Mouse (Mus musculus) thymus, postnatal 0 days (tissue): ENCODE results near the gene Pxn. TPM values are rescaled to one million over a fixed set of nuclear protein-coding genes. Genes with fewer than 3 reads are reported as not detected.
"Not testable (repeated sequence)": the region's sequence is repeated elsewhere in the genome, so short reads cannot be mapped to it uniquely, and the experiment has no call there.

ENCODE experiments used
- DNase-seq: peaks from one replicate; pipeline ENCODE4 v3.0.0-alpha.2; 2015; ENCODE audit warnings: low spot score
- polyA plus RNA-seq: library from polyadenylated mRNA; unstranded; fragments of >200 nt; fragmentation: Nextera tagmentation; extraction: Ambion mirVana; gene quantifications from 2 replicates; pipeline ENCODE4 v1.2.1, GENCODE M21; 2015

Pxn gene
- polyA plus RNA-seq, 1 experiment from 2014 or later: 40.2 TPM

DNA sequence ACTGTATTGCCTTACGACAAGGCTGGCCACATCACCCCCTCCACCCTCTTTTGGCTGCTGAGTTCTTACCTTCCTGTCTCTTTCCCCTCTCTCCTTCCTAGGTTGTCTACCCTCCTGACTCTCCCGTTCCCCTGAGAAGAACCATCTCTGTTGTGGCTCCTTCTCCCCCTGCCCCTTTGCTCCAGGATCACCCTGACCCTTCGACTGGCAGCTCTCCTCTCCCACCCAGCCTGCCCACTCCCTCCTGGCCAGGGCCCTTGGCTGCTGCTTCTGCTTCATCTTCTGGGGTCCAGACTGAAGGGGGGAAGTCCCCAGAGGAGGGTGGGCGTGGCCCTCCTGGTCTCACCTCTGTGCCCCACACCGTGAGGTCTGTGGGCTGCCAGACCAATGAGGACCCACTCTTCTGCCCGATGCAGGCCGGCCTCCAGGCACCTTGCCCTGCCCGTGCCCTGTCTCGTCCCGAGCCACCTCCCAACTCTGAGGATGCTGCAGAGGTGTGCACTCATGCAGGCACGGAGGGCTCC is 44.1 kb downstream of the Pxn start:
- no peak for DNase-seq

DNA sequence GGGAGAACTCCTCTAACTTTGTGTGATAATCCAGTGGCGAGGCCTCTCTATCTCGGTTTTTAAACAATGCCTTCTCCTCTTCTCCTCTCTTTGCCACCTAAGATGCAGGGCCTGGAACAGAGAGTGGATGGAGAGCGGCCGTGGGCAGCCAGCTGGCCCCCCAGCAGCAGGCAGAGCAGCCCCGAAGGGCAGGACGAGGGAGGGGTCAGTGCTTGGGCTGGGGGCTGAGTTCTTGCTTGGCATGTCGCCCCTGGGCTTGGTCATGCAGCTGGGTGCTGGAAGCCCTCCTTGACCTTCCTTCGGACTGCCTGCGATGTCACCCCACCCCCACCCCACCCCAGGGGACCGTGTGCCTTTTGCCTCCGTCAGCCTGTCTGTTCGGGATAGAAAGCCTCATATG is 44.9 kb downstream of the Pxn start:
- DNase-seq: no peak

DNA sequence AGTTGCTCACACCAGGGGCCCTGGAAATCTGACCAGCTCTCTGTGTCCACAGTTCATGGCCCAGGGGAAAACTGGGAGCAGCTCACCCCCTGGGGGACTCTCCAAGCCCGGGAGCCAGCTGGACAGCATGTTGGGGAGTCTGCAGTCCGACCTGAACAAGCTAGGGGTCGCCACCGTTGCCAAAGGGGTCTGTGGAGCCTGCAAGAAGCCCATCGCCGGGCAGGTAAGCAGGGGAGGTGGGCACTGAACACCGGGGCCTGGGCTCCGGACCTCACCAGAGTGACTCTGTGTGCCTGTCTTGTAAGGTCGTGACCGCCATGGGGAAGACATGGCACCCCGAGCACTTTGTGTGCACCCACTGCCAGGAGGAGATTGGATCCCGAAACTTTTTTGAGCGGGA is 45.3 kb downstream of the Pxn start:
- no peak for DNase-seq

DNA sequence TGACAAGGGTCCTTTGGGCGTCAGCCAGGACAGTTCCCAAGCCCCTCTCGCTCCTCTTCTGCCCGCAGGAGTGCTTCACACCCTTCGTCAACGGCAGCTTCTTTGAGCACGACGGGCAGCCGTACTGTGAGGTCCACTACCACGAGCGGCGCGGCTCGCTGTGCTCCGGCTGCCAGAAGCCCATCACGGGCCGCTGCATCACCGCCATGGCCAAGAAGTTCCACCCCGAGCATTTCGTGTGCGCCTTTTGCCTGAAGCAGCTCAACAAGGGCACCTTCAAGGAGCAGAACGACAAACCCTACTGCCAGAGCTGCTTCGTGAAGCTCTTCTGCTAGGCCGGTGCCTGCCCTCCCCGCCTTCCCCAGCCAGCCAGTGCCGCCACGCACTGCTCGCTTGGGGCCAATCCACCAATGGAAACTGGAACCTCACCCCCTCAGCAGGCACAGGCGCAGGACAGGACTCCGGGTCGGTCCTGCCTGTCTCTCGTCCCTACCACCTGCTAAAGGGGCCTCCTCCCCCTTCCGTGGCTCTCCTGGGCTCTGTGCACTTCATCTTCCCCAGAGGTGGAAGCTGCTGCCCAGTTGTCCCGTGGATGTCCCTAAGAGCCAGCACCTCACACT is 47.4 kb downstream of the Pxn start:
- DNase-seq: no peak

DNA sequence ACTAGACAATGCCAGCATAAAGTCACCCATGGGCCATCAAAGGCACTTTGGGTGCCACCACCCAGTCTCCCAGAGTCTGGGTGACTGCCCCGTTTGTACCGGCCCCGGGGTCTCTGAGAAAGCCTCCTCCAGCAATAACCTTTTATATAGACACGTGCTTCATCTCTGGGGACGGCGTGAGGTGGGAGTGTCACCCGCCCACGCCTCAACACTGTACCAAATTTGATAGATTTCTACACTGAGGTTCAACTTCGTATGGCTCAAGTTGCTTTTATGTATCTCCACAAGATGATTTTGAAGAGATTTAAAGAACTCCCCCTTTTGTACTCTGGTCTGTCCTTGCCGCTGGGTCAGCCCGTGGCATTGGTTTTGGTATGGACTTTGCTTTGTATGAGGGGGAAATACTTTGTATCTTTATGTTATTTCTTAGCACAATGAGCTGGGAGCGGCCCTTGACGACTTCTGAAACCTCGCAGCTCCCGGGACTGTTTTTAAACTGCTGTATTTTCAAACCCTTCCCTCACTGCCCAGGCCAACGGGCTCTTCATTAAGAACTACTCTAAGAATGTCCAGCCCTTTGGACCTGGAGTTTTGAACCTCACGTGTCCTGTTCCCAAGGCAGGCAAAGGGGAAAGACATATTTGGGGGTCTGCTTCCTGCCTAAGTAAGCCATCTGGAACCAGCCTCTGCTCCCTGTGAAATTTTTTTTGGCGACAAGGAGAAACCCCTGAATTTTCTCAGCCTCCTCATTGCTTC is 48.2 kb downstream of the Pxn start:
- no peak for DNase-seq

DNA sequence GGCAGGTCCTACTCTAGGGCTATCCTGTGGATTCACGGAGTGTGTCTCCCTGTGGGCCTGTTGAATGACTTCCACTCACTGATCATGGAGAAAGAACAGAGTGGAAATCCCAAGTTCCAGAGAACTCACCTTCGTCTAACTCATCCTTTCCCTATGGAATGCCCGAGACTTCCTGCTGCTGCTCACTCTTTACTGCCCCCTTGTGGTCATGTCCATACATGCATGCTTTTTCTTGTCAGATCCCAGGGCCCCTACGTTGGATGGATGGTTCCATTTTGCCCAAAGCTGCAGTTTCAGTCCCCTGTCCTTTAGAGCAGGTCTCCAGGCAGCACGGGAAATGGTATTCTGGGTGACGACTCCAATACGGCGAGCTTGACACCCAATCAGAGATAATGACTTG is 49.7 kb downstream of the Pxn start:
- DNase-seq: peak; percentile 75

DNA sequence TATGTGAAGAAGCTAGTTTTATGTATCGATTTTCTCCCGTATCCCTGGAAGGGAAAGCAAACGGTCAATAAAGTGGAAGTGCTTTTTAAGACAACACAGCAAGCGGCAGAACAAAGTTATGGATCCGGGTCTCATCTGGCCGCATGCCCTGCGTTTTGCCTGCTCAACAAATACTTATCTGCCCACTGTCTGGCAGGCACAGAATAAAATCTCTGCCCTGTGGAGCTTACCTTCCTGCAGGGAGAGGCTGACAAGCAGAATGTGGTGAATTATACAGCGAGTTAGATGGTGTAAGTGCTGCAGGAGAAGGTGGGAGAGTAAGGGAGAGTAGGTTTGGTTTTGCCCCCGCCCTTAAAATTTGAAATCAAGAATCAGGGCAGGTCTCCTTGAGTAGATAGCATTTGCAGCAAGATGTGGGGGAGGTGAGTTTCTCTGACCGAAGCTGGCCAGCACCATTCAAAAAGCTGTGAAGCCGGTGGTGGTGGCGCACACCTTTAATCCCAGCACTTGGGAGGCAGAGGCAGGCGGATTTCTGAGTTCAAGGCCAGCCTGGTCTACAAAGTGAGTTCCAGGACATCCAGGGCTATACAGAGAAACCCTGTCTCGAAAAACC is 51.8 kb downstream of the Pxn start:
- DNase-seq: no peak

DNA sequence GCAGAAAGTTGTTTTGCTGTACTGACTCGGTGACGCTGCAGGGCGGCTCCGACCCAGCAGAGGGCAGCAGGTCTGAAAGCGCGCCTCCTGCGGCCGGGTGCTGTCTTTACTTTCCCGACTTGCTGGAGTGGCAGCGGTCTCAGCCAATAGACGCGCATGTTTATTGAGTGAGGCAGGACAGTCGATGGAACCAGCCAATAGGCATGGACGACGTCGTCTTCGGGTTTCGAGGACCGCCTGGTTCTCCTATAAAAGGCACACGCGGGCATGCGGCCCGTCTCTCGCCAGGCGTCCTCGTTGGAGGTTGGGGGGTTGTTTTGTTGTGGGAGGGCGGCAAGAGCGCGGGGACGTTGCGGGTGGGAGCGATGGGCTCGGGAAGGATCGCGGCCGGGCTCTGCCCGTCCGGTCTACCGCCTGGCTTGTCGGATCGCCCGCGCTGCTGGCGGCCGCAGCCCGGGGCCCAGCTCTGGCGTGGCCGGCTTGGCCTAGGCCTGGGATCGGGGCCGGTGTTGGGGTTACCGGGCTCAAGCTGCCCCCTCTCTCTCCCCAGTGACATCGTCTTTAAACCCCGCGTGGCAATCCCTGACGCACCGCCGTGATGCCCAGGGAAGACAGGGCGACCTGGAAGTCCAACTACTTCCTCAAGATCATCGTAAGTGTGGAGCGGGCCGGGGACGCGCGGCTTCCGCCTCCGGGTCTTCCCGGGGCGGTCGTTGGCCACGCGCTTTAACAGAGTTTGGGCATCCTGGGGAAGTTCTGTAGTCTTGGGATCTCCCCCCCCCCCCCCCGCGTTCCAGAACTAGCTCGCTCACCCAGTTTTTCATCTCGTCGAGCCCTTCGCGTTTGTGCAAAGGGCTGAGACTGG is 53.0 kb downstream of the Pxn start, which contains the start of gene Rplp0:
Gene Rplp0, plus strand, starts transcription at position 231 of the 865 bp plus-strand sequence.
- peak; percentile 100 for DNase-seq

DNA sequence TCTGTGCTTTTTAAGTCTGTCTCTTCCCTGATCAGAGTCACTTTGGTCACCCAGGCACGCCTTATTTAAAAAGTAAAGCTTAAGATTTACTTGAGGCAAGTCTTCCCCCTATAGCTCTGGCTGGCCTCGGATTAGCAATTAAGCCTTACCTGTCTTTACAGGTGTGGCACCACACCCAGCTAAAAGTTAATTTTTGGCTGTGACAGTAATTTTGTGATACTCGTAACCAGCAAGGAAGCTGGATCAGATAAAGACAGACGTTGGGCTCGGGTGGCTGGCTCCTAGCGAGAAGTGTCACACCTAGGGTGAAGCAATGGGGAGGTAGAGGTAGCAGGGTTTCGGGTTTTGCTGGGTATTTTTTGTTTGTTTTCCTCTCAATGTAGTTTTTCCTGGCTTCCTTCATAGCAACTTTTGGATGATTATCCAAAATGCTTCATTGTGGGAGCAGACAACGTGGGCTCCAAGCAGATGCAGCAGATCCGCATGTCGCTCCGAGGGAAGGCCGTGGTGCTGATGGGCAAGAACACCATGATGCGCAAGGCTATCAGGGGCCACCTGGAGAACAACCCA is 53.9 kb downstream of the Pxn start:
- no peak for DNase-seq

DNA sequence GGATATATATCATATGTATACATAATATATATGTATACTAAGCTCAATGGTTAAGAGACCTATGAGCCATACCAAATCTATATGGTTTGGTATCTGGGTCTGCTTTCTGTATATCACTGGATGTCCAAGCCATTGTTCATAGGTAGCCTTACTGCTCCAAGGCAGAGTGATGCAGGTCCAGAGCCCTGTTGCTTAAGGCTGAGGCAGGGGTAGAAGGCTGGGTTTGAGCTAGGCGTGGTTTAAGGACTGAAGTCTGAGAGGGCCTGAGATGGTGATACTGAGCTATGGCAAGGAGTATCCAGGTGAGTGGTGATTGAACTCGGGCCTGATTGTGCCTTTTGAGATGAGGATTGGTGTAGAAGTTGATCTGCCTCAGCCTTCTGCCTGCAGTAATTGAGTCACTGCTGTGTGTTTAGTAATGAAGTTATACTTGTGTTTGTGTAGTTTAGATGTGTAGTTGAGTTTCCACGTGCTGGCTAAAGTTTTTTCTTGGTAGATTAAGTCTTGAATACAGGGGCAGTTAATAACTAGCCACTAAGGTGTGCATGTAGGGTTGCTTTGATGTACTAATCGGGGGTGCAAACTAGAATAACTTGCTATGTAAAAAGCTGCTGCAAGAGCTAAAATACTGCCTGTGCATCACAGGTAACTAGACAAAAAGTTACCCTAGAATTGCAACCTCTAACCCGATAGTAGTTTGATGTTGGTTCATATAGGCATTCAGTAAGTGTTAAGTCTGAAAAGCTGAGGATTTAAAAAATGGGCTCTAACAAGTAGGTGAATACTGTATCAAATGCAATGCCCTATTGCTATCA is 57.5 kb downstream of the Pxn start:
- DNase-seq: no peak

DNA sequence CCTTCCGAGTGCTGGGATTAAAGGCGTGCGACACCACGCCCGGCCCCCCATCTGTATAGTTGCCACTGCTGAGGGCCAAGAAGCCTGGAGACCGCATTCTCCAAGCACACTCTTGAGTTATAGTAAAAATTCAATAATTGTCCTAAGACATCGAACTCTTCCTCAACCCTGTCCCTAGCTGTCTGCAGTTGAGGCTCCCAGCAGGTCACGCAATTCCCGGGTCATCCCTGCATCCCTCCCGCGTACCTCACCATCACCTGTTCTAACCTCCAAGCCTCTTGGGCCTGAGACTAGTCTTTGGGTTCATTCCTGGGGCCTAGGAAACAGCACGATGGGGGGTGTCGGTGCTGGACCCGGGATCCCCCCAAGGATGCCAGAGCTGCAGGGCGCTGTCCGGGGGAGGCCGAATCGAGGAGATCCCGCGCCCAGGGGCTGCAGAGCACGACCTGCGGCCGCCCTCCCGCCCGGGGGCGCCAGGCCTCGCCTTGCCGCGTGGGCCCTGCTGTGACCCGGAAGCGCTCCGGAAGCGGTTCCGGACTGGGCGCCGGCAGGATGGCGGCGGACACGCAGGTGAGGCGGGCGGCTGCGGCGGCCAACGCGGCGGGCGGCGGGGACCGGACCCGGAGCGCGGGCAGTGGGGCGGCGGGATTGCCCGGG is 58.4 kb downstream of the Pxn start, which contains the start of gene Gcn1l1:
Gene Gcn1l1, plus strand, starts transcription at position 518 of the 657 bp plus-strand sequence.
- DNase-seq: peak; percentile 75

DNA sequence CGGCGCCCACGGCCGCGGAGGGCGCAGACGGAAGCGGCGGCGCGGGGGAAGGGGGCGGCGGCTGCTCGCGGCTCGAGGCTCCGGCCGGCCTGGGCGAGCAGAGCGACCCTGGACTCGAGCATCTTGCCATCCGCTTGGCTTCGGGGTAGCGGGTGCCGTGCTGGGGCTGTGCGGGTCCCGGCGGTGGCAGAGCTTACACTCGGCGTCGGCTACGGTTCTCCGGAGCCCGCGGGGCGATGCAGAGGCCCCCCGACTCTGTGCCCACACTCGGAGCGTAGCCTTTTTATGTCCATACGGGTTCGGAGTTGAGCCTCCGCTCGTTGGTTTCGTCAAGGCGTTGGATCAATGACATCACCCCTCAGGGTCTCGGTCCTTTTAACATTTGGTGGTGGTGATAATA is 58.9 kb downstream of the Pxn start:
- no peak for DNase-seq

DNA sequence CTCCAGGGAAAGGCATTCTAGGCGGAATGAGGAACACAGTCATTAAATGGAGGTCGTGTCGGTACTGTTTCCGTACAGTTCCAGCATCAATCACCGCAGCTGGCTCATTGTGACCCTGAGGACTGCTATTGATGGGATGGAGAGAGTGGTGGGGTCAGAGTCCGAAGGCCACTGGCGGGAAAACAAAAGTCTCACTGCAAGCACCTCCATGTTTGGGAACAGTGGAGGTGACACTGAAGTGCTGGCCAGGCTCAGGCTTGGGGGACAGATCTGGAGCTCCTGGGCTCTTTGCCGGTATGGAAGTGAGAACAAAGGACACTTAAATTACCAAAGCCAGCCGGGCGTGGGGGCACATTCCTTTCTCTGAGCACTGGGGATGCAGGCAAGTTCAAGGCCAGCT is 62.2 kb downstream of the Pxn start:
- no peak for DNase-seq

DNA sequence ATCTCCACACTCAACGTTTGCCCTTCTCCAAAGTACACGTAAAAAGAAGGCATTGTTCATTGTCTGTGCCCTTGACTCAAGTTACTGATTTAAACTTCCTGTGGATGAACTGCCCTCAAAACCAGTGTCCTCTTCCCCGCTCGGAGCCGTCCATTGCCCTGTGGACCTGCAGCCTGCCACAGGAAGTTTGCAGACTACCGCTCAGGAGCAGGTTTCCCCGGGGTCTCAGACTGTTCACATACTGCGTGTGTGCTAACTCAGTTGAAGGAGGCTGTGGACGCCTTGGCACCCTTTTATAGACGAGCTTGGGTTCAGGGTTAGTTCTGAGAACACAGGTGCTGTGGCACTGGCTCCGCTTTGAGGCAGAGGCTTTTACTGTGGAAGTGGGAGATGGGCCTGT is 62.8 kb downstream of the Pxn start:
- no peak for DNase-seq

DNA sequence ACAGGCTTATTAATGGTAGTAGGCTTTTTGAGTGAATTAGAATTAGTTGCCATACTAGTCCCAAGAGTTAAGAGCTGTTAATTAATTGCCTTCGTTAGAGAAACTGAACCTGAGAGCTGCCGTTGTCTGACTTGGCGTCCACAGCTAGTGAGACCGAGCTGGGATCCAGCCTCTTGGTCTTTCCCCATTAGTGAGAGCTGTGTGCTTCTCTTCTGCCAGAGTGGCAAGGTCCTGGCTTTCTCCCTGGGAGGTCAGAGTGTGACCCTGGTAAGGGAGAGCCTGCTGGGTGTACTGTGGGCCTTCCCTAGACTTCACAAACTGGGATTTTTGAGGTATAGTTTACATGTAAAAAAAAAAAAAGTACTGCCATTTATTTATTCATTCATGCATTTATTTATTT is 63.2 kb downstream of the Pxn start:
- DNase-seq: no peak

DNA sequence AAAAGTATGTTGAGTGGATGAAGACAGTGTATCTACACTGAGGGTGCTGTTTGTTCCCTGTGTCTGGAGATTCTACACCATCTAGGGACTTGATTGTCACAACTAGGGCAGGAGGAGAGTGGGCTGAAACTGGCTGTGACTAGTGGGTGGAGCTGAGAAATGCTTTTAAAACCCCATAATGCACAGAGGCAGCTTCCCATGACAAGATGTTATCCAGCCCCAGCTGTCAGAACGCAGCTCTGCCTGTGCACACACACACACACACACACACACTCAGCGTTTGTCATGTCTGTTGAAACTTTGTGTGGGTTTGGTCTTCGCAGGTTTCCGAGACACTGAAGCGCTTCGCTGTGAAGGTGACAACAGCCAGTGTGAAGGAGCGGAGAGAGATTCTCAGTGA is 64.6 kb downstream of the Pxn start:
- no peak for DNase-seq

DNA sequence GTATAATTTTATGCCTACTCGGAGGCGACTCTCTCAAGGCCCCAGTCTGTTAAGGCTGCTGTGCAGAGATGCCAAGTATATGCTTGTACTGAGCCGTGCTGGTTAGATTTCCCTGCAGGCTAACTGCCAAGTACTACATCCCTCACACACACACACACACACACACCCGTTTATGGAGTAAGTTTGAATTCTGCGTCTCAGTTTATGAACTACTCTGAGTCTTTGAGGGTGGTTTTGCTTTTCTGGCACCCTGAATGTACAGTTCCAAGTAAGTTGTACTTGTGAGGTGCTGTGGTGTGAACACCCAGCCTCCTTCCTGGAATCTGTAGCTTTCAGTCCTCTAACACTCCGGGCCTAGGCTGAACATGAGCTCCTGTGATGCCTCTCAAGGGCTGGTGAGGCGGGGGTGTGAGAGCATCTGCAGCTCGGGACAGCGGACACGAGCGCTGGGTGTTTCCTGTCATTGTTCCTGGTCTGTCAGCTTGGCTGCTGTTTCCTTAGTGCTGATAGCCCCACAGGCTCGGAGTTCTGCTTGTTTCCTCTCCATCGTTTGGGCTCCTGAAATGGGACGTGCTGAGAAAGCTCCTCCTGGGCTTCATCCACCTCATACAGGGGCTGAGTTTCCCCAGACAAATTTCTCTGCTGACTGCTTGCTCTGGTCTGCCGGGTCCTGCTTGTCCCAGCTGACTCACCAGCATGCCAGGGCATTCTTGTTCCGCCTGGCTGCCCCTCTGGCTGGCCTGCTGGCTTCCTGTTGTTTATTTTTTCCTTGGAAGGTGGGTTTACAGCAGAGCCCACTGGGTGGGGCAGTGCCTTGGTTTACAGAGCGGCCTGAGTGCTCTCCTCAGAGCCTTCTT is 66.4 kb downstream of the Pxn start:
- DNase-seq: no peak

DNA sequence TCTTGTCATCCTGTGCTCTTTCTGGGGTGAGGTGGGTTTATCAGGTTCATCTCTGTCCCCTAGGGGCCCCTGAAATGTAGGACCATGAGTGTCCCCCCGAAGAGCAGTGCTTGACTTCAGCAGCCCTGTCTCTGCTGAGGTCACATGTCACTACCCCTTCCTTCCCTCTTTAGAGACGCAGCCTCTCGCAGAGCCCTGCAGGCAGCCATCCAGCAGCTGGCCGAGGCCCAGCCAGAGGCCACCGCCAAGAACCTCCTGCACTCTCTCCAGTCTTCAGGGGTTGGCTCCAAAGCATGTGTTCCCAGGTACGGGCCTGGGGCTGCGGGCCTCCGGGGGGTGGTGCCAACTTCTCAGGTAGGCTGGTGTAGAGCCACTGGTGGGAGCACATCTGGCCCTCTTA is 68.5 kb downstream of the Pxn start:
- no peak for DNase-seq

DNA sequence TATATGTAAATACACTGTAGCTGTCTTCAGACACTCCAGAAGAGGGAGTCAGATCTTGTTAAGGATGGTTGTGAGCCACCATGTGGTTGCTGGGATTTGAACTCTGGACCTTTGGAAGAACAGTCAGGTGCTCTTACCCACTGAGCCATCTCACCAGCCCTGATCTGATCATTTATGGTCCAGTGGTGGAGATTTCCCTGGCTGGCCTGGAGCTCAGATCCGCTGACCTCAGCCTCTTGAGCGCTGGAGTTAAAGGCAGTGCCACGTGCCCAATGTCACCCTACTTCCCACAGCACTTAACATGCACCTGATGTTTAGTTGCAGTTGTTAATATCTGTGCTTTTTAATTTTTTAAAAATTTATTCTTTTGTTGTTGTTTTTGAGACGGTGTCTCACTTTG is 71.2 kb downstream of the Pxn start:
- not testable (repeated sequence) for DNase-seq
